Mouse (Mus musculus) liver, embryonic 14 days (tissue): ENCODE results near the gene Krtap1-3. TPM values are rescaled to one million over a fixed set of nuclear protein-coding genes. Genes with fewer than 3 reads are reported as not detected.

Experiments used
- polyA plus RNA-seq: library from polyadenylated mRNA; depleted of rRNA; stranded (reverse); fragments of >200 nt; gene quantifications from 2 replicates; pipeline ENCODE4 v1.2.3, GENCODE M21; 2012; rRNA removed

The Krtap1-3 gene
- polyA plus RNA-seq: not detected in 2 replicates

DNA sequence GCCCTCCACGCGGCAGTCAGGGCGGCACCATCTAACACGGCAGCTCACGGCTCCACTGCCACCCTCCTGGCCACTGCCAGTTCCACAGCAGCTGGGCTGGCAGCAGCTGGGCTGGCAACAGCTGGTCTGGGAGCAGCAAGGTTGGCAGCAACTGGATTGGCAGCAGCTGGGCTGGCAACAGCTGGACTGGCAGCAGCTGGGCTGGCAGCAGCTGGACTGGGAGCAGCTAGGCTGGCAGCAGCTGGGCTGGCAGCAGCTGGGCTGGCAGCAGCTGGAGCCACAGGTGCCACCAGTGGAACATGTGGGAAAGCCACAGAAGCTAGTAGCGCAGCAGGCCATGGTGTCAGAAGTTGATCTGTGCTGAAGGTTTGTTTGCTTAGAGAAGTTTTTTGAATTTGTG is at the start of gene Krtap1-3:
Gene Krtap1-3 (minus strand): TSS at position 359 of the 400 bp plus-strand sequence.

DNA sequence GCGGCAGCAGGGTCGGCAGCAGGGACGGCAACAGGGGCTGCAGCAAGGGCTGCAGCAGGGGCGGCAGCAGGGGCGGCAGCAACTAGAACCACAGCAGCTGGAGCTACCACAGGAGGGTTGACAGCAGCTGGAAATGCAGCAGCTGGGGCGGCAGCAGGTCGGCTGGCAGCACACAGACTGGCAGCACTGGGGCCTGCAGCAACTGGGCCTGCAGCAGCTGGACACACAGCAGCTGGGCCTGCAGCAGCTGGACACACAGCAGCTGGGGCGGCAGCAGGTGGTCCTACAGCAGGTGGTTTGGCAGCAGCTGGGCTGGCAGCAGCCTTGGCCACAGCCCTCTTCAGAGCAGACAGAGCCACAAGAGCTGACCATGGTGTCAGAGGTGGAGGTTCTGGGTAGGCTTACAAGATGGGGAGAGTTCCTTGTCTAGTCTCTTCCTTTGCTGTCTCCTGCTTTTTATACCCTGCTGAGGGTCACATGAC is 43.6 kb upstream of the Krtap1-3 start, which contains the start of gene Krtap4-2:
Gene Krtap4-2 (minus strand): TSS at position 432 of the 482 bp plus-strand sequence.

DNA sequence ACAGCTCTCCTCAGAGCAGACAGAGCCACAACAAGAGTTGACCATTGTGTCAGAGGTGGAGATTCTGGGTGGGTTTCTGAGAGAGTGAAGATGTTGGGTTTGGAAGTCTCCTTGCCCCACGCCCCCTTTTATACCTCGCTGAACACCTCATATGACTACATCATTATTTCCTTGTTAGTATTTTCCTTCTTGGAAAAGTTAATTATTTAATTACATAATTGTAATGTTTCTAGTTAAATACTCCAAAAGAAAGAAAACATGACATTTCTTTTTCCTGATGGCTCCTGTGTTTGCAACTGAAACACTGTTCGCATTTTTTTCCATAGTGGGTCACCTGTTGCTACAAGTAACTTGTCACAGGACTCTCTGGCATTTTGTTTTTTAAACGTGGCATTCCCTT is 37.0 kb upstream of the Krtap1-3 start, which contains the start of gene Krtap4-1:
Gene Krtap4-1 (minus strand): TSS at position 101 of the 400 bp plus-strand sequence.

DNA sequence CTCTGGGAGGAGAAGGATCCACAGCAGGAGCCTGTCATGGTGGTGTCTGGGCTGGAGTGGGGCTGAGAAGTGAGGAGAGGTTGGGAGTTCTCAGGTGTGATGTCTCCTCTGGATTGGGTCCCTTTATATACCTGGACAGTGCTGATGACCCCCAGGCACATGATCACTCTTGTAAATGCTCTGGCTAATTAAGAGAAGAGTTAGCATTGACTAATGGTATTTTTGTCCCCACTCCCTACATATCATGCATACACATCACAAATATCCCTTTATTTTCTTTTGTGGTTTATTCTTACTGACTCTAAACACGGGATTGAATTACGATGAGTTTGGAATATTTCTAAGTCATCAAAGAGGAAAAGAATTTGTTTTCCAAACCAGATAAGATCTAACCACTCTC is 29.2 kb upstream of the Krtap1-3 start, which contains the start of gene Gm11562:
Gene Gm11562 (minus strand): TSS at position 101 of the 400 bp plus-strand sequence.

DNA sequence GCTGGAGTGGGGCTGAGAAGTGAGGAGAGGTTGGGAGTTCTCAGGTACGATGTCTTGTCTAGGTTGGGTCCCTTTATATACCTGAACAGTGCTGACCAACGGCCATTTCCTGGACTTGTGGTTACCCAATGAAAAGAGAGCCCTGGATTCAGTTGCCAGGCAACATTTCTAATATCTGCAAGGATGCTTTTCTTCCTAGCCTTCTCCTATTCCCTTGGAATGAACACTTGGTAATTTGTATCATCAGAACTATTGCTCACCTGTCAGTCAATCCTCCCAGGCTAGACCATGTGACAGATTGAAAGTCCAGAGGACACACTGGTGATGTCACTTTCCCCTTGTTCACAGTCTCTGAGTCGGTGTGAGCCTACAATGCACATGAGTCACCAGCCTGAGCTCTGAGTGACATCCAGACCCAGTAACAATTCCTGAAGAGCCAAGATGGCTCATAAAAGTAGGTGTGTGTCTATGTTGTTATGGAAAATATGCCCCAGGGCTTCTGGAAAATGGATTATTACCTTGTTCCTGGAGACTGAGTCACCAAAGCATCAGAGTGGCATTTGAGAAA is 23.7 kb upstream of the Krtap1-3 start, which contains the start of gene Krtap2-4:
Gene Krtap2-4 (minus strand): TSS at position 51 of the 568 bp plus-strand sequence.

GRCm38 (mm10) chr11:99610089-99610488 is 18.9 kb upstream of the Krtap1-3 start, which contains the start of gene Gm11937:
TSS of gene Gm11937 (minus strand) at chr11:99610189.

GRCm38 (mm10) chr11:99603208-99603607 is 12.1 kb upstream of the Krtap1-3 start, which contains the start of gene Gm11938:
TSS of gene Gm11938 (minus strand) at chr11:99603308.

DNA sequence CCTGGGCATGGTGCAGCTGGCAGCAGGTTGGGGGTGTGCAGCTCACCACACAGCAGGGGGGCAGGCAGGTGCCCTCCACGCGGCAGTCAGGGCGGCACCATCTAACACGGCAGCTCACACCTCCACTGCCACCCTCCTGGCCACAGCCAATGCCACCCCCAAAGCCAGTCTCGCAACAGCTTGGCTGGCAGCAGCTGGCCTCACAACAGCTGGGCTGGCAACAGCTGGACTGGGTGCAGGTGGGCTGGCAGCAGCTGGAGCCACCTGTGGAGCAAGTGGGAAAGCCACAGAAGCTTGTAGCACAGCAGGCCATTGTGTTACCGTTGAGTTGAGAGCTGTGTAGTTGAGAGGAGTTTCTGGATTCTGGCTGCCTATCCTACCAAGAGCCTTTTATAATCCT is 6.6 kb upstream of the Krtap1-3 start, which contains the start of gene Krtap9-3:
Gene Krtap9-3 (minus strand): TSS at position 364 of the 400 bp plus-strand sequence.

GRCm38 (mm10) chr11:99583245-99583704 is 7.9 kb downstream of the Krtap1-3 start, which contains the start of gene Krtap1-4:
TSS of gene Krtap1-4 (minus strand) at chr11:99583654.

GRCm38 (mm10) chr11:99580636-99581035 is 10.5 kb downstream of the Krtap1-3 start, which contains the start of gene Krtap1-5:
TSS of gene Krtap1-5 (minus strand) at chr11:99581016.

GRCm38 (mm10) chr11:99566530-99566929 is 24.6 kb downstream of the Krtap1-3 start, which contains the start of gene Krtap3-1:
TSS of gene Krtap3-1 (minus strand) at chr11:99566630.

GRCm38 (mm10) chr11:99559366-99559765 is 31.8 kb downstream of the Krtap1-3 start, which contains the start of gene Gm11939:
TSS of gene Gm11939 (minus strand) at chr11:99559466.

DNA sequence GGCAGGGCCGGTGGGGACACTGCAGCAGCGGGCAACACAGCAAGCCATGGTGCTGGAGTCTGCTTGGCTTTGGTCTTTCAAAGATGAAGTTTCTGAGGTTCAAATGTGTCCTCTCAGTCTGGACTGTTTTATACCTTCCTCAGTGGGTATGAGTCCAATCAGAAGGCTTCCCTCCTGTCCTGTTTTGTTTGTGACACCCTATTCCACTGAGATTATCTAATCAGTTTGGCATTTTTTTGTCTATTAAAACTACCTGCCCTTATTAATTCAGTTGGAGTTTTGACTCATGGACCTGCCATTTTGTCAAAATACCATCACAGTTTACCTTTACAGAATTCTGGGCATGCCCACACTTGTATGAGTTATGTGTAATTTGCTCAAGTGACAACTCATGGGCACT is 34.4 kb downstream of the Krtap1-3 start, which contains the start of gene Krtap3-2:
Gene Krtap3-2 (minus strand): TSS at position 101 of the 400 bp plus-strand sequence.

DNA sequence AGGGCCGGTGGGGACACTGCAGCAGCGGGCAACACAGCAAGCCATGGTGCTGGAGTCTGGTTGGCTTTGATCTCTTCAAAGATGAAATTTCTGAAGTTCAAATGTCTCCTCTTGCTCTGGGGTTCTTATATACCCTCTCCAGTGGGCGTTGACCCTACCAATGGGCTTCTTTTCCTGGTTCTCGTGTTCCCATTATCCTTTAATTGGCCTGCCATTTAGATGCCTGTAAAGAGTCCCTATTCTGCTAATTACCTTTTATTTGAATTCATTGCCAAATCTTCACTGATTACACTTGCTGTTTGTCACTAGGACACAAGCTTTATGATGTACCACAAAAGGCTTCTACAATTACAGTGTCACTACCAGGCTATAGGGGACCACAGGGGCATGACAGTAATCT is 40.4 kb downstream of the Krtap1-3 start, which contains the start of gene Krtap3-3:
Gene Krtap3-3 (minus strand): TSS at position 101 of the 400 bp plus-strand sequence.

Other genes with a start within 250 kb of the Krtap1-3 start
- gene Krt27, start 240.2 kb downstream of the Krtap1-3 start, polyA plus RNA-seq: not detected in 2 replicates
- gene Krt28, start 216.4 kb downstream of the Krtap1-3 start, polyA plus RNA-seq: 0.06 TPM in 1 of 2 replicates, not detected in the other
- 1.2 and 1.3 TPM in 2 replicates for gene Krt10, start 202.0 kb downstream of the Krtap1-3 start, polyA plus RNA-seq
- gene Krt12, start 169.1 kb downstream of the Krtap1-3 start, polyA plus RNA-seq: 0.03 and 0.05 TPM in 2 replicates
- gene Krt20, start 153.2 kb downstream of the Krtap1-3 start, polyA plus RNA-seq: 16.0 and 17.2 TPM in 2 replicates
- gene Krt23, start 98.2 kb downstream of the Krtap1-3 start, polyA plus RNA-seq: 0.40 and 0.45 TPM in 2 replicates
- not detected in 2 replicates for gene Krt39, start 70.0 kb downstream of the Krtap1-3 start, polyA plus RNA-seq
- not detected in 2 replicates for gene Krt40, start 48.2 kb downstream of the Krtap1-3 start, polyA plus RNA-seq
- not detected in 2 replicates for gene Krtap3-3, start 40.5 kb downstream of the Krtap1-3 start, polyA plus RNA-seq
- not detected in 2 replicates for gene Krtap3-2, start 34.5 kb downstream of the Krtap1-3 start, polyA plus RNA-seq
- not detected in 2 replicates for gene Gm11939, start 31.9 kb downstream of the Krtap1-3 start, polyA plus RNA-seq
- not detected in 2 replicates for gene Krtap3-1, start 24.7 kb downstream of the Krtap1-3 start, polyA plus RNA-seq
- not detected in 2 replicates for gene Krtap1-5, start 10.3 kb downstream of the Krtap1-3 start, polyA plus RNA-seq
- gene Krtap1-4, start 7.7 kb downstream of the Krtap1-3 start, polyA plus RNA-seq: not detected in 2 replicates
- gene Krtap9-3, start 6.8 kb upstream of the Krtap1-3 start, polyA plus RNA-seq: not detected in 2 replicates
- gene Gm11938, start 12.0 kb upstream of the Krtap1-3 start, polyA plus RNA-seq: not detected in 2 replicates
- gene Gm11937, start 18.9 kb upstream of the Krtap1-3 start, polyA plus RNA-seq: not detected in 2 replicates
- gene Krtap2-4, start 23.5 kb upstream of the Krtap1-3 start, polyA plus RNA-seq: not detected in 2 replicates
- not detected in 2 replicates for gene Gm11562, start 29.1 kb upstream of the Krtap1-3 start, polyA plus RNA-seq
- gene Krtap4-1, start 36.9 kb upstream of the Krtap1-3 start, polyA plus RNA-seq: not detected in 2 replicates
- gene Krtap4-2, start 43.7 kb upstream of the Krtap1-3 start, polyA plus RNA-seq: not detected in 2 replicates
- gene Krtap4-7, start 52.8 kb upstream of the Krtap1-3 start, polyA plus RNA-seq: not detected in 2 replicates
- not detected in 2 replicates for gene Gm11555, start 58.9 kb upstream of the Krtap1-3 start, polyA plus RNA-seq
- not detected in 2 replicates for gene Gm11563, start 67.6 kb upstream of the Krtap1-3 start, polyA plus RNA-seq
- gene Krtap4-6, start 74.6 kb upstream of the Krtap1-3 start, polyA plus RNA-seq: not detected in 2 replicates
- gene Gm14190, start 99.4 kb upstream of the Krtap1-3 start, polyA plus RNA-seq: not detected in 2 replicates
- gene Gm14180, start 143.0 kb upstream of the Krtap1-3 start, polyA plus RNA-seq: not detected in 2 replicates
- gene Gm11595, start 181.6 kb upstream of the Krtap1-3 start, polyA plus RNA-seq: not detected in 2 replicates
- not detected in 2 replicates for gene Krtap4-8, start 189.4 kb upstream of the Krtap1-3 start, polyA plus RNA-seq
- not detected in 2 replicates for gene Krtap4-9, start 193.9 kb upstream of the Krtap1-3 start, polyA plus RNA-seq
- not detected in 2 replicates for gene Gm11596, start 202.1 kb upstream of the Krtap1-3 start, polyA plus RNA-seq
- not detected in 2 replicates for gene Gm11569, start 207.6 kb upstream of the Krtap1-3 start, polyA plus RNA-seq
- not detected in 2 replicates for gene Gm11554, start 213.1 kb upstream of the Krtap1-3 start, polyA plus RNA-seq
- gene Krtap4-13, start 218.6 kb upstream of the Krtap1-3 start, polyA plus RNA-seq: not detected in 2 replicates
- not detected in 2 replicates for gene Gm11564, start 224.3 kb upstream of the Krtap1-3 start, polyA plus RNA-seq
- not detected in 2 replicates for gene 2300003K06Rik, start 246.7 kb upstream of the Krtap1-3 start, polyA plus RNA-seq